Mouse (Mus musculus) MEL (cell line): ENCODE measurements around the gene Tekt1.

Experiments used
- CHD2 ChIP-seq: IDR thresholded peaks from 2 replicates; pipeline ENCODE4 v1.6.1; 2011; ENCODE audit warnings: low read length, improper control_type of control experiment
- CTCF ChIP-seq, 3 experiments: IDR thresholded peaks in 2 of 3; conservative IDR thresholded peaks in 1 of 3; 2 replicates each; pipeline ENCODE4 v1.5.1; 2011 to 2012; ENCODE audit warnings: low read length in 3 of 3, low read depth in 2 of 3, mild to moderate bottlenecking in 2 of 3, improper control_type of control experiment in 1 of 3, inconsistent platforms in 1 of 3, mixed read lengths in 1 of 3, moderate library complexity in 1 of 3; ENCODE audit not compliant: control insufficient read depth in 1 of 3, insufficient read depth in 1 of 3, poor library complexity in 1 of 3, severe bottlenecking in 1 of 3
- JUND ChIP-seq: IDR thresholded peaks from 2 replicates; pipeline ENCODE4 v1.6.1; 2011; ENCODE audit warnings: low read depth, mild to moderate bottlenecking, improper control_type of control experiment, low read length
- POLR2A ChIP-seq, 2 experiments: IDR thresholded peaks; 2 replicates each; pipeline ENCODE4 v1.6.1; 2011 to 2012; ENCODE audit warnings: low read length in 2 of 2, mild to moderate bottlenecking in 2 of 2, control low read depth in 1 of 2, improper control_type of control experiment in 1 of 2, low read depth in 1 of 2, moderate library complexity in 1 of 2; ENCODE audit not compliant: control insufficient read depth in 1 of 2, insufficient read depth in 1 of 2, poor library complexity in 1 of 2
- TCF12 ChIP-seq: IDR thresholded peaks from 2 replicates; pipeline ENCODE4 v1.6.1; 2014; ENCODE audit warnings: low read depth, mild to moderate bottlenecking, inconsistent platforms, low read length, improper control_type of control experiment, moderate library complexity
- ZC3H11A ChIP-seq: IDR thresholded peaks from 2 replicates; pipeline ENCODE4 v1.6.1; 2012; ENCODE audit warnings: low read depth, mild to moderate bottlenecking, inconsistent platforms, low read length, improper control_type of control experiment

DNA sequence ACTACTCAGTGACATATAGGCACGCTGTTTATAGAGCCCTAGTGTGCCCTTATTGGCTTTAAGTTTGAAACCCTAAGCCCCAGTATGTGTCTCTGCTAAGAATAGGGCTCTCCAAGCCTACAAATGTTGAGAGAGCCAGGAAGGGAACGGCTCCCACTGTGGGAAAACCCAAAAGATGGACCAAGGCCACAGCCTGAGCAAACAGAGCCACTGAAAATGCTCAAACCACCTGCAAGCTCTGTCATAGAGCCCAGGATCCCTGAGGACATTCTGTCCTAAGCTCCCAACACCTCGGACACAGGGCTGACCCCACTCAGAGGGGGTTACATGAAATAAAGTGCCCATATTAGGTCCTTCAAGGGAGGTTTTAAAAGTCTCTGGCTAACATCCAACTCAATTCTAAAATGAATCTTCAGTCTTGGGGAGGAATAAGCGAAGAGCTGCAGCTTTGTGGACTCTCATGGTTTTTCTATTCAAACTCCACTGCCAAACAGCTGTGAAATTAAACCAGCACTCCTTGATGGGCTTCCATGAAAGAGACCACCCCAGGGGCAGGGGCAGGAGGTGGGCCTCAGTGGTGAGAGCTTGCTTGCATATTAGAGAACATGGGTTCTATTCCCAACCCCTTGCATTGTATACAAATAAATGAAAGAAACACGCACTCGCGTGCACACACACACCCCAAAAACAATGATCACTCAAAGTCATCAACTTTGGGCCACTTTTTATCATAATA is 27.3 kb upstream of the Tekt1 start:
- TF ChIP-seq CHD2 (no peak), ZC3H11A (no peak), JUND (no peak), POLR2A (IDR thresholded peaks at IDR 0.05; ENCODE audit: control insufficient read depth in 1 of 2, insufficient read depth in 1 of 2, low read depth in 1 of 2, low read length in 2 of 2, poor library complexity in 1 of 2) (no peak), TCF12 (no peak), CTCF (IDR thresholded peaks at IDR 0.05 in 2 of 3, conservative IDR thresholded peaks at IDR 0.05 in 1 of 3; ENCODE audit: control insufficient read depth in 1 of 3, insufficient read depth in 1 of 3, low read depth in 2 of 3, low read length in 3 of 3, poor library complexity in 1 of 3, severe bottlenecking in 1 of 3) (no peak)
